Comparison of ENCODE assay signal across 31 mouse cellular contexts in genomic region chr9:9500345-9500744, GRCm38 (mm10).
"Had no signal": no experiment of that assay in that cellular context is flagged by ENCODE, and none has a peak within 500 bp of the region (broad histone marks: within the 10 kb centered on the region; RNA-seq: fewer than 3 reads in every experiment).

No protein-coding gene starts in this region.

- DNase-seq: heart, postnatal 10 days; heart, postnatal 14 days; heart, postnatal 36 days; heart, postnatal 4 days; kidney, adult 11 months; kidney, adult 18-20 months; kidney, adult 2 months; kidney, adult 8-10 months; kidney, adult 9 months; kidney, postnatal 10 days; kidney, postnatal 14 days; kidney, postnatal 25 days; kidney, postnatal 36 days; kidney, postnatal 4 days; layer of hippocampus, adult 9-11 months; layer of hippocampus, postnatal 36 days had no signal

- H3K4me1 ChIP-seq: heart, embryonic 12.5 days; heart, embryonic 13.5 days; heart, embryonic 15.5 days; hindbrain, embryonic 10.5 days; hindbrain, embryonic 12.5 days; hindbrain, embryonic 13.5 days; hindbrain, embryonic 15.5 days; intestine, embryonic 15.5 days; kidney, embryonic 15.5 days had no signal

- H3K4me3 ChIP-seq: heart, embryonic 12.5 days; heart, embryonic 13.5 days; heart, embryonic 15.5 days; hindbrain, embryonic 10.5 days; hindbrain, embryonic 12.5 days; hindbrain, embryonic 13.5 days; hindbrain, embryonic 15.5 days; intestine, embryonic 15.5 days; kidney, embryonic 15.5 days; layer of hippocampus, adult 2 months; left cerebral cortex, adult 2 months had no signal

- H3K27ac ChIP-seq: heart, embryonic 13.5 days; heart, embryonic 15.5 days; hindbrain, embryonic 10.5 days; hindbrain, embryonic 12.5 days; hindbrain, embryonic 13.5 days; hindbrain, embryonic 14.5 days; hindbrain, embryonic 15.5 days; hindbrain, postnatal 0 days; intestine, embryonic 15.5 days; kidney, embryonic 15.5 days; kidney, postnatal 0 days; layer of hippocampus, adult 2 months; left cerebral cortex, adult 2 months had no signal

- H3K9me3 ChIP-seq: heart, embryonic 12.5 days; heart, embryonic 13.5 days; heart, embryonic 15.5 days; hindbrain, embryonic 10.5 days; hindbrain, embryonic 12.5 days; hindbrain, embryonic 13.5 days; hindbrain, embryonic 15.5 days; intestine, embryonic 15.5 days; kidney, embryonic 15.5 days had no signal

- H3K27me3 ChIP-seq: heart, embryonic 12.5 days; heart, embryonic 13.5 days; heart, embryonic 15.5 days; hindbrain, embryonic 12.5 days; hindbrain, embryonic 13.5 days; hindbrain, embryonic 15.5 days; intestine, embryonic 15.5 days; kidney, embryonic 15.5 days had no signal

- H3K36me3 ChIP-seq: heart, embryonic 12.5 days; heart, embryonic 13.5 days; heart, embryonic 15.5 days; hindbrain, embryonic 10.5 days; hindbrain, embryonic 12.5 days; hindbrain, embryonic 13.5 days; hindbrain, embryonic 15.5 days; intestine, embryonic 15.5 days; kidney, embryonic 15.5 days had no signal

- H3K4me2 ChIP-seq: heart, embryonic 11.5 days; heart, embryonic 12.5 days; heart, embryonic 13.5 days; heart, embryonic 15.5 days; hindbrain, embryonic 12.5 days; hindbrain, embryonic 13.5 days; hindbrain, embryonic 14.5 days; hindbrain, embryonic 15.5 days; intestine, embryonic 15.5 days; kidney, embryonic 15.5 days had no signal
